Mouse (Mus musculus) heart, adult 2 months (tissue): ENCODE measurements around the gene Bud13. TPM values are rescaled to one million over a fixed set of nuclear protein-coding genes. Genes with fewer than 3 reads are reported as not detected.

Source experiments
- DNase-seq, 2 experiments: peaks; one replicate each; pipeline ENCODE4 v3.0.0; 2021
- H3K27ac ChIP-seq: fragments of 200-600 bp; 2 replicates; pipeline ENCODE4 v1.8.1; 2022
- H3K27me3 ChIP-seq: fragments of 200-500 bp; 2 replicates; pipeline ENCODE4 v1.6.1; 2012; ENCODE audit warnings: mild to moderate bottlenecking, low read length, inconsistent platforms, mixed read lengths; ENCODE audit not compliant: control insufficient read depth, insufficient read depth
- H3K36me3 ChIP-seq: fragments of 200-500 bp; 2 replicates; pipeline ENCODE4 v1.6.1; 2012; ENCODE audit warnings: low read length, inconsistent platforms; ENCODE audit not compliant: control insufficient read depth, insufficient read depth
- H3K4me1 ChIP-seq: fragments of 200-500 bp; 2 replicates; pipeline ENCODE4 v1.6.1; 2011; ENCODE audit warnings: low read length; ENCODE audit not compliant: control insufficient read depth, insufficient read depth
- H3K4me3 ChIP-seq: fragments of 200-600 bp; 2 replicates; pipeline ENCODE4 v1.8.1; 2022
- H3K79me2 ChIP-seq: fragments of 200-500 bp; replicated peaks from 2 replicates; pipeline ENCODE4 v1.6.1; 2012; ENCODE audit warnings: mild to moderate bottlenecking, inconsistent platforms, low read length, moderate library complexity, mixed read lengths; ENCODE audit not compliant: control insufficient read depth, insufficient read depth
- H3K9ac ChIP-seq: fragments of 200-500 bp; 2 replicates; pipeline ENCODE4 v1.6.1; 2012; ENCODE audit warnings: low read depth, mild to moderate bottlenecking, control low read depth, inconsistent platforms, low read length, mixed read lengths
- CTCF ChIP-seq: fragments of 200-600 bp; IDR thresholded peaks from 2 replicates; pipeline ENCODE4 v1.8.1; 2022; ENCODE audit warnings: antibody characterized with exemption, mild to moderate bottlenecking, moderate library complexity
- EP300 ChIP-seq: fragments of 200-500 bp; IDR thresholded peaks from 2 replicates; pipeline ENCODE4 v1.6.1; 2011; ENCODE audit warnings: low read depth, low read length, control low read depth; ENCODE audit not compliant: insufficient read depth
- POLR2A ChIP-seq: fragments of 200-500 bp; IDR thresholded peaks from 2 replicates; pipeline ENCODE4 v1.6.1; 2011; ENCODE audit warnings: mild to moderate bottlenecking, low read depth, low read length, control low read depth; ENCODE audit not compliant: insufficient read depth
- WGBS: fragments of 180-500 bp; shearing (Covaris S2); methylation state at CpG from one replicate; pipeline ENCODE4 v1.1.7; 2018; 5-methylcytosine and 5-hydroxymethylcytosine counted together
- intact Hi-C: fragments of 180-260 bp; cut with DNase I; formaldehyde crosslinking; loops from one replicate; pipeline ENCODE4 v1.15.1; 2025
- polyA plus RNA-seq: library from polyadenylated mRNA; depleted of rRNA; stranded (reverse); fragments of >200 nt; gene quantifications from 2 replicates; pipeline ENCODE4 v1.2.3, GENCODE M21; 2012
- total RNA-seq, 2 experiments: library from RNA; stranded (reverse); gene quantifications; 2 replicates each; pipeline ENCODE4 v1.2.3; 2021

Bud13 gene
- total and polyA plus RNA-seq, 3 experiments, result 5.6 to 7.4 (median 7.1) TPM

- peaks cover 2% of the 10 kb centered on the region; the same call in 1 of the 2 replicates for H3K4me1 ChIP-seq
- WGBS, result 53% methylated on average over 3 of the region's 3 CpGs
- H3K36me3 ChIP-seq, result no peaks in the 10 kb centered on the region
- H3K9ac ChIP-seq, result no peak overlapping the region
- TF ChIP-seq EP300 (no peak), POLR2A (no peak), CTCF (no peak)
- peak overlapping the region; percentile 58 for H3K27ac ChIP-seq
- H3K27me3 ChIP-seq, result no peaks in the 10 kb centered on the region
- DNase-seq, result peak in 1 of 2 experiments; percentile 40
- H3K4me3 ChIP-seq, result no peak overlapping the region
- intact Hi-C loops, result no loop called here
- H3K79me2 ChIP-seq, result no peaks in the 10 kb centered on the region
Measured at GRCm38 (mm10) chr9:46257546-46257945, 25.3 kb upstream of the Bud13 start.

DNA sequence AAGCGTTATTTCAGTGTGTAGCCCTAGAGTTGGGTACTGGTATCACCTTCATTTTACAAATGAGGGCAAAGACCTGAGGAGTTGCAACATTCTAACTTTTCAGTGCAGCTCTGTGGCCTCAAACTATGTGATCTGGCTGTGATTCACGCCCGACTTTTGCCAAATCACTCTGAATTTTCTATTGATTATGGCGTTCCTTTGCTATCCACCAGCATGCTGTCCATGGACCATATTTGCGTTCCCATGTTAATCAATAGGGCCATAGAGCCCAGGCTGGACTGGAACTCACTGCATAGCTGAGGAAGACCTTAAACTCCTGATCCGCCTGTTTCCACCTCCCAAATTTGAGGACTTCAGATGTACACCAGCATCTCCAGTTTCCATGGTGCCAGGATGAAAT is 23.7 kb upstream of the Bud13 start:
- H3K36me3 ChIP-seq, result no peaks in the 10 kb centered on the region
- intact Hi-C loops, result no loop called here
- DNase-seq, result no peak

GRCm38 (mm10) chr9:46261131-46261530 is 21.7 kb upstream of the Bud13 start:
- no peak overlapping the region for H3K4me3 ChIP-seq
- no peaks in the 10 kb centered on the region for H3K79me2 ChIP-seq
- H3K27me3 ChIP-seq, result no peaks in the 10 kb centered on the region
- H3K9ac ChIP-seq, result no peak overlapping the region
- 66% methylated on average over 7 of the region's 7 CpGs for WGBS
- no peak for DNase-seq
- H3K36me3 ChIP-seq, result no peaks in the 10 kb centered on the region
- no peak overlapping the region for H3K27ac ChIP-seq
- TF ChIP-seq CTCF (no peak), EP300 (no peak), POLR2A (no peak)
- intact Hi-C loops, result no loop called here
- peaks cover 2% of the 10 kb centered on the region; the same call in 1 of the 2 replicates for H3K4me1 ChIP-seq

More for the DNA sequence above, 23.7 kb upstream of the Bud13 start:
- no peak for TF ChIP-seq CTCF
- TF ChIP-seq POLR2A, result no peak
- no peak for TF ChIP-seq EP300
- 80% methylated on average over 6 of the region's 6 CpGs for WGBS
- Histone ChIP-seq H3K9ac (no peak overlapping the region), H3K27me3 (no peaks in the 10 kb centered on the region), H3K79me2 (no peaks in the 10 kb centered on the region), H3K4me3 (no peak overlapping the region), H3K4me1 (peaks cover 2% of the 10 kb centered on the region; the same call in 1 of the 2 replicates), H3K27ac (no peak overlapping the region)

DNA sequence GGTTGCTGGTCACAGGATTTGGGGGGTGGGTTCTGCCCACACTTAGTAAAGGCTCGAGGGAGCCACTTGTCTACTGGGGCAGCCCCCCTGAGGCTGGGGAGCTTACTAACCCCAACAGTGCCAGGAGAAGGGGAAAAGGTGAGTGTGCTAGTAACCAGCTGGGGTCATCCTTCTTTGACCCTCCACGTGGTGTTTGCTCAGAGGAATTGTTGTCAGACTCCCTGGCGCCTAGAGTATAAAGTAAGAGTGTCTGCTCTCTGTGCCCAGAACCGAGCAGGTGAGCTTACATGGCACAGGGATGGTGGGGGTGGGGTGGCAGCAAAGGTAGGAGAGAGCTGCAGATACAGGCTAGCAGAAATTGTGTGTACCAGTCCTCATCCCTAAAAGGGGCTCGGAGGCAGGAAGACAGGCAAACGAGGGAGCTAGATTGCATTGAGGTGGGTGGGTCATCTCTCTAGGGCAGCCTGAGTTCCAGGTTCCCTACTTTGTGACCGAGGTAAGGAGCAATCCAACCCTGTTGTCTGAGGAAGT is 14.4 kb upstream of the Bud13 start, which contains the start of gene Apoa5:
Gene Apoa5, plus strand, starts transcription at position 291 of the 531 bp plus-strand sequence.
- H3K79me2 ChIP-seq, result no peaks in the 10 kb centered on the region

GRCm38 (mm10) chr9:46269125-46269524 is 13.7 kb upstream of the Bud13 start:
- no peak for DNase-seq
- no peaks in the 10 kb centered on the region for H3K27me3 ChIP-seq
- peaks cover 4% of the 10 kb centered on the region; the same call in 1 of the 2 replicates for H3K4me1 ChIP-seq
- H3K27ac ChIP-seq, result no peak overlapping the region
- no peak overlapping the region for H3K9ac ChIP-seq
- TF ChIP-seq POLR2A (no peak), EP300 (no peak), CTCF (no peak)
- intact Hi-C loops, result no loop called here
- 83% methylated on average over 5 of the region's 5 CpGs for WGBS
- no peaks in the 10 kb centered on the region for H3K36me3 ChIP-seq
- no peaks in the 10 kb centered on the region for H3K79me2 ChIP-seq
- H3K4me3 ChIP-seq, result no peak overlapping the region

More for the DNA sequence above, 14.4 kb upstream of the Bud13 start, which contains the start of gene Apoa5:
- H3K9ac ChIP-seq, result no peak within 1 kb of the TSS
- no peaks in the 10 kb centered on the region for H3K27me3 ChIP-seq
- DNase-seq, result no peak
- H3K4me3 ChIP-seq, result no peak within 1 kb of the TSS
- peaks cover 4% of the 10 kb centered on the region; the same call in 1 of the 2 replicates for H3K4me1 ChIP-seq
- TF ChIP-seq POLR2A (no peak), CTCF (no peak), EP300 (no peak)
- 37% methylated on average over 7 of the region's 7 CpGs for WGBS
- intact Hi-C loops, result no loop called here
- H3K36me3 ChIP-seq, result no peaks in the 10 kb centered on the region
- no peak within 1 kb of the TSS for H3K27ac ChIP-seq

DNA sequence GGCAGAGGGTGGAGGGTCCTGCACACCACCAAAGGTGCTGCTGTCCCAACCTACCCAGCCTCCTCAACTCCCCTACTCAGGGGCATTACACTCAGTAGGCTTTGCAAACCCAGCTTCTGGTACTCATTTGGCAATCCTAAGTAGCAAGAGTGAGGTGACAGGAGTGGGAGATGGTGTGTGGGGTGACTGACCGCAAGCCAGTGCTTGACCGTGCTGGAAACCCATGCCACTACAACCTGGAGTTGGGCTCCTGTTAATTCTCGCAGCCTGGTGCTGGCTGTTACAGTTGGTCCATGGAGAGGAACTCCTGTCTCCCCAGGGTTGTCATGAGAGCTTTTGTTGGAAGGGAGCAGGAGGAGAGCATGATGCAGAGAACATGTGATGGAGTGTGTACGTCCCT is 12.0 kb upstream of the Bud13 start:
- no peak for DNase-seq
- Histone ChIP-seq H3K27me3 (no peaks in the 10 kb centered on the region), H3K27ac (no peak overlapping the region), H3K9ac (no peak overlapping the region), H3K79me2 (no peaks in the 10 kb centered on the region), H3K4me3 (no peak overlapping the region), H3K36me3 (no peaks in the 10 kb centered on the region), H3K4me1 (peaks cover 4% of the 10 kb centered on the region; the same call in 1 of the 2 replicates)
- WGBS, result 78% methylated on average over 4 of the region's 4 CpGs
- intact Hi-C loops, result no loop called here
- TF ChIP-seq POLR2A (no peak), EP300 (no peak), CTCF (no peak)
